Mouse (Mus musculus) liver, embryonic 16.5 days (tissue): ENCODE data around the gene Dll4. TPM values are rescaled to one million over a fixed set of nuclear protein-coding genes. Genes with fewer than 3 reads are reported as not detected.

Experiments
- ATAC-seq: fragments of 200-750 bp; cut with Nextera tagmentation; 2 replicates; pipeline ENCODE4 v1.8.0; 2017; ENCODE audit warnings: low read depth, mild to moderate bottlenecking, moderate number of reproducible peaks, moderate library complexity
- H3K27ac ChIP-seq: fragments of 300-500 bp; sonication (generic); 2 replicates; pipeline ENCODE4 v1.5.1; 2014; ENCODE audit warnings: mild to moderate bottlenecking, low read length
- H3K27me3 ChIP-seq: fragments of 300-500 bp; sonication (generic); 2 replicates; pipeline ENCODE4 v1.6.1; 2014; ENCODE audit warnings: low read depth, low read length, mixed read lengths; ENCODE audit not compliant: control insufficient read depth, insufficient read depth
- H3K36me3 ChIP-seq: fragments of 300-500 bp; sonication (generic); 2 replicates; pipeline ENCODE4 v1.6.1; 2014; ENCODE audit warnings: mild to moderate bottlenecking; ENCODE audit not compliant: control insufficient read depth, insufficient read depth
- H3K4me1 ChIP-seq: fragments of 300-500 bp; sonication (generic); 2 replicates; pipeline ENCODE4 v1.6.1; 2014; ENCODE audit warnings: low read depth, low read length, mixed read lengths; ENCODE audit not compliant: control insufficient read depth
- H3K4me2 ChIP-seq: fragments of 300-500 bp; sonication (generic); 2 replicates; pipeline ENCODE4 v1.6.1; 2014; ENCODE audit warnings: low read depth, low read length, mixed read lengths
- H3K4me3 ChIP-seq: fragments of 300-500 bp; sonication (generic); 2 replicates; pipeline ENCODE4 v1.5.1; 2014; ENCODE audit warnings: low read depth, mild to moderate bottlenecking, low read length
- H3K9ac ChIP-seq: fragments of 300-500 bp; sonication (generic); 2 replicates; pipeline ENCODE4 v1.6.1; 2014; ENCODE audit warnings: low read depth, low read length
- H3K9me3 ChIP-seq: fragments of 300-500 bp; sonication (generic); replicated peaks from 2 replicates; pipeline ENCODE4 v1.6.1; 2016; ENCODE audit warnings: low read length; ENCODE audit not compliant: control insufficient read depth
- WGBS: fragments of 180-500 bp; shearing (Covaris S2); extraction: QIAGEN DNeasy Blood & Tissue Kit; methylation state at CpG from one replicate; pipeline ENCODE4 v1.1.7; 2014; ENCODE audit not compliant: insufficient replicate concordance; 5-methylcytosine and 5-hydroxymethylcytosine counted together
- polyA plus RNA-seq: library from polyadenylated mRNA; unstranded; fragments of >200 nt; fragmentation: Nextera tagmentation; extraction: Ambion mirVana; gene quantifications from 2 replicates; pipeline ENCODE4 v1.2.1, GENCODE M21; 2015

Gene Dll4
- polyA plus RNA-seq, 1 experiment from 2014 or later: 2.1 TPM

DNA sequence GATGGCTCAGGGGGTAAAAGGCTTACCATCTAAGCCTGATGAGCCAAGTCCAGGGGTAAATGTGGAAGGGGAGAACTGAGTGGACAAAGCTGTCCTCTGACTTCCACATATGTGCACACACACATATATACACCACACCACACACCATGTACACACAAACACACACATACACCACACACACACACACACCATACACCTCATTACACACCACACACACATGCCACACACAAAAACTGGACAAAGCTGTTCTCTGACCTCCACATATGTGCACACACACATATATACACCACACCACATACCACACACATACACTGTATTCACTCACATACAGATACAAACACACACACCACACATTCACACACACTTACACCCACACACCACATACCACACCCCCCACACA is 30.7 kb downstream of the Dll4 start:
- 0 out of 2 replicates have a peak, but pooled peaks have one; percentile 22 for ATAC-seq
- Histone ChIP-seq H3K4me1 (no peaks in the 10 kb centered on the region; the same call in 1 of the 2 replicates), H3K27me3 (peaks cover 7% of the 10 kb centered on the region), H3K9ac (no peak overlapping the region), H3K9me3 (no peaks in the 10 kb centered on the region), H3K27ac (no peak overlapping the region), H3K4me3 (no peak overlapping the region), H3K36me3 (no peaks in the 10 kb centered on the region; the same call in 1 of the 2 replicates), H3K4me2 (no peak overlapping the region)

DNA sequence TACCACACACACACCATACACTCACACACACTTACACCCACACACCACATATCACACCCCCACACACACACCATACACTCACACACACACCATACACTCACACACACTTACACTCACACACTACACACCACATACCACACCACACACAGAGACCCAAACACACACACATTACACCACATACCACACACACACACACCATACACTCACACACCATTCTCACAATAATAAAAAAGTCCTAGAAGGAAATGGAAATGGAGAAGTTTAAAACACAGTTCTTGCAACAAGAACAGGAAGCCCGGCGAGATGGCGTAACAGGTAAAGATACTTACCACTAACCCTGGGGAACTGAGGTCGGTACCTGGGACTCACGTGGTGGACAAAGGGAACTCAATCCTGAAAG is 31.2 kb downstream of the Dll4 start:
- ATAC-seq: no peak
- no peak overlapping the region for H3K9ac ChIP-seq
- no peaks in the 10 kb centered on the region for H3K9me3 ChIP-seq
- H3K4me2 ChIP-seq: no peak overlapping the region
- no peak overlapping the region for H3K27ac ChIP-seq
- H3K36me3 ChIP-seq: no peaks in the 10 kb centered on the region; the same call in 1 of the 2 replicates
- H3K27me3 ChIP-seq: 0 out of 2 replicates have a peak, but pooled peaks cover 4% of the 10 kb centered on the region
- H3K4me1 ChIP-seq: no peaks in the 10 kb centered on the region
- 49% methylated on average over 5 of the region's 5 CpGs for WGBS
- H3K4me3 ChIP-seq: no peak overlapping the region

DNA sequence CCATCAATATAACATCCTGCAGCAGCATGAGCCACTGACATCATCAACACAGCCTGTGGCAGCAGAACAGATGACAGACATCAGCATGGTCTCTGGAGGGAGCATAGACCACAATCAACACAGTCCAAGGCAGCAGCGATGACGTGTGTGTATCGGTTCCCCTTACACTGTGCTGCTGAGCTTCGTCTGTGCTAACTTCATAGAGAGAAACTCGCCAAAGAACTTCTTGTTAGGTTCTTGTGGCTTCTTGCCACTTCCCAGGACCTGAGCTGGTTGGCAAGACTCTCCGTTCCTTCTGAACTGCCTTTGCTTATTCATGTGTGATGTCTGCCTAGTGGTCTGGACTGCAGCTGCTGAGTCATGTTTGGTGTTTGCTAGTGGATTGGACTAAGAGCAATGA is 32.7 kb downstream of the Dll4 start:
- Histone ChIP-seq H3K4me1 (no peaks in the 10 kb centered on the region), H3K36me3 (no peaks in the 10 kb centered on the region), H3K27ac (no peak overlapping the region), H3K9ac (no peak overlapping the region), H3K27me3 (no peaks in the 10 kb centered on the region), H3K9me3 (no peaks in the 10 kb centered on the region), H3K4me3 (no peak overlapping the region), H3K4me2 (no peak overlapping the region)
- WGBS: 56% methylated on average over 6 of the region's 6 CpGs
- no peak; the same call in 1 of the 2 replicates for ATAC-seq

DNA sequence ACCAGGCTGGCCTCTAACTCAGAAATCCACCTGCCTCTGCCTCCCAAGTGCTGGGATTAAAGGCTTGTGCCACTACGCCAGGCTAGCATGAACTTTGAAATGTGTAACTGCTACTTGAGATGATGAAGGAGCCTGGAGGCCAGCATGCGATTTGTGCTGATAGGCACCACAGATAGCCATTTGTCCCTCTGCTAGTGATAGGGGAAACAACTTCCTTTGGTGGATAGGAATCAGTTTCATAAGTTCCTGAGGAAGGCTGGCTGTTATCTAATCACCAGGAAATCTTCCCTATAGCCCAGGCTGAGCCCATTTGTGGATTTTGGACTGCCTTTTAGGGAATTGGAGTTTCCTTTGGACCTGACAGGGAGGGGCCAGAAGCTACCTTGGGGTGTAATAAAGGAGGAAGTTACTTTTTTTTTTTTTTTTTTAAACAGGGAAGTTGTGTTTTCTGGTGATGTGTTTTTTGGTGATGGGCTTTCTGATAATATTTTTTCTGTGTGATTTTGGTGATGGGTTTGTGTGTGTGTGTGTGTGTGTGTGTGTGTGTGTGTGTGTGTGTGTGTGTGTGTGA is 34.2 kb downstream of the Dll4 start:
- H3K36me3 ChIP-seq: no peaks in the 10 kb centered on the region
- H3K27ac ChIP-seq: no peak overlapping the region
- H3K9ac ChIP-seq: no peak overlapping the region
- ATAC-seq: no peak
- H3K4me2 ChIP-seq: no peak overlapping the region
- H3K9me3 ChIP-seq: no peaks in the 10 kb centered on the region
- no peaks in the 10 kb centered on the region for H3K4me1 ChIP-seq
- H3K27me3 ChIP-seq: no peaks in the 10 kb centered on the region
- 23% methylated on average over 2 of the region's 2 CpGs for WGBS
- H3K4me3 ChIP-seq: no peak overlapping the region

DNA sequence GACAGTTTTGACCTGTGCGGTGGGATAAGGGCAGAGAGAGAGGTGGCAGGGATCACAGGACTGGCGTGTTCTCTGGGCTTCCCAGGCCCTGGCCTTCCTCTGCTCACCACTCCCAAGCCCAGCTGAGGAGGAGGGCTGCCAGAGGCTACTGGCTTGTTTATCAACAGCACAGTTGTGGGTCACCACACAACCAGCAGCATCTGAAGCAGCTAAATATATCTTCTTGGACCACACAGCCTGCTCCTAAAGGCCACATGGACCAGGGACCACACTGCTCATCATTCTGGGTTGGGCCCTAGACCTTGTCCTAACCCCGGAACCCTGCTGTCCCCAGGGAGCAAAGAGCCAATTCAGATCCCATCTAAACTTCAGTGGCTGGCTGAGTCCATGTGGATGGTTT is 39.4 kb downstream of the Dll4 start:
- 75% methylated on average over 3 of the region's 3 CpGs for WGBS
- no peak for ATAC-seq
- H3K9ac ChIP-seq: no peak overlapping the region
- H3K9me3 ChIP-seq: no peaks in the 10 kb centered on the region
- no peaks in the 10 kb centered on the region for H3K4me1 ChIP-seq
- no peak overlapping the region for H3K4me3 ChIP-seq
- H3K36me3 ChIP-seq: no peaks in the 10 kb centered on the region
- no peak overlapping the region for H3K27ac ChIP-seq
- no peak overlapping the region for H3K4me2 ChIP-seq
- no peaks in the 10 kb centered on the region for H3K27me3 ChIP-seq

DNA sequence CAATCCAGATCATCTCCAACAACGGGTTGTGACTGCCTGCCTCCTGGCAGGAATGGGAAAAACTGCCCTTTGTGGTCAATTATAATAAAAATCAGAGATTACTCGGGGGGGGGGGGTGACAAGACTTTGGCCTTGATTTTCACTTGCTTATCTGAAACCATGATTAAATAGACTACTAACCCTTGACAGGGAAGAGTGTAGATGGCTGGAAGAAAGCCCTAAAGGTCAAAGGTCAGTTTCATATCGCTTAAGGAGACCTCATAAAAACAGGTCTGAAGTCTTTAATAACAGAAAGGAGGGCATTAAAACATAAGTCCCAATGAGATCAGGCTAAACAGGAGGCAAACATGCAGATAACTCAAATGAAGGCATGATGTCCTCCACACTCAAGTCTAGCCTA is 41.8 kb downstream of the Dll4 start:
- no peak overlapping the region for H3K4me3 ChIP-seq
- H3K36me3 ChIP-seq: no peaks in the 10 kb centered on the region
- WGBS: 59% methylated on average over 3 of the region's 3 CpGs
- H3K27ac ChIP-seq: no peak overlapping the region
- no peak overlapping the region for H3K9ac ChIP-seq
- no peak overlapping the region for H3K4me2 ChIP-seq
- H3K9me3 ChIP-seq: no peaks in the 10 kb centered on the region
- H3K27me3 ChIP-seq: no peaks in the 10 kb centered on the region
- ATAC-seq: no peak
- no peaks in the 10 kb centered on the region for H3K4me1 ChIP-seq

DNA sequence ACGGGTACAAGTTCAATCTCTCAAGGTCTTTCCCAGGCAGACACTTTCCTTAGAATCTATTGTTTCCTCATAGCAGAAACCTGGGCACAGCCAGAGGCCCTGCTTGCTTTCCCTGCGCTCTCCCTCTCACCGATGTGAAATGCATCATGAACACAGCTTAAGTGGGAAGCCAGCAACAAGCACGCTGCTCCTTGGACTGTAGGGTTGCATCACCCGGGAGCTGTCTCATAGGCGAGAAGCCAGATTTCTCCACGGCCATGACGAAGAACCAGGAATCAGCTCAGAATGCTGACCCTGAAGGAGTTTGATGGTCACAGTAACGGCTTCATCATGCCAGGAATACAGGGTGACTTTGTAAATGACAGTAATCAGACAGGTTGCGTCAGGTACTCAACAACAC is 44.5 kb downstream of the Dll4 start:
- Histone ChIP-seq H3K9ac (no peak overlapping the region), H3K4me1 (no peaks in the 10 kb centered on the region), H3K27me3 (no peaks in the 10 kb centered on the region), H3K4me3 (no peak overlapping the region), H3K9me3 (no peaks in the 10 kb centered on the region), H3K27ac (no peak overlapping the region), H3K36me3 (peaks cover 5% of the 10 kb centered on the region; the same call in 1 of the 2 replicates), H3K4me2 (no peak overlapping the region)
- no peak for ATAC-seq
- WGBS: 83% methylated on average over 10 of the region's 10 CpGs

DNA sequence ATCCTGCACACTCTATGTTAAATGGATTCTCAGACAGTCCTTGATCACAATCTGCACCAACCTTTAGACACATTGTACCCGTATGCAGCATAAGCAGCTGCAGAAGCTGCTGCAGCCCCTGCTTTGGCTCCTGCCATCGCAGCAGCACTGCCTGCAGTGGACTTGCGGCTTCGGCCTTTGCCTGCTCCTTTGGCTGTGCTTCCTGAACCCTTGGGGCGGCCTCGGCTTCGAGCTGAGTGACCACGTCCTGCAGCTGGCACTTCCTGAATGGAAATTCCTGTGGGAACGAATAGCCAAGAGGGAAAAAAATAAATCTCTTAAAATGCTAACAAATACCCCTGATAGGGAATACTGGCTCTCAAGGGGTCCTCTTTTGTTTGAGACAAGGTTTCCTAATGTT is 51.7 kb downstream of the Dll4 start:
- H3K36me3 ChIP-seq: peaks cover 38% of the 10 kb centered on the region
- H3K9ac ChIP-seq: no peak overlapping the region
- H3K9me3 ChIP-seq: no peaks in the 10 kb centered on the region
- no peak overlapping the region for H3K4me3 ChIP-seq
- H3K27me3 ChIP-seq: no peaks in the 10 kb centered on the region
- ATAC-seq: no peak
- H3K4me2 ChIP-seq: no peak overlapping the region
- no peak overlapping the region for H3K27ac ChIP-seq
- 82% methylated on average over 9 of the region's 9 CpGs for WGBS
- H3K4me1 ChIP-seq: no peaks in the 10 kb centered on the region

DNA sequence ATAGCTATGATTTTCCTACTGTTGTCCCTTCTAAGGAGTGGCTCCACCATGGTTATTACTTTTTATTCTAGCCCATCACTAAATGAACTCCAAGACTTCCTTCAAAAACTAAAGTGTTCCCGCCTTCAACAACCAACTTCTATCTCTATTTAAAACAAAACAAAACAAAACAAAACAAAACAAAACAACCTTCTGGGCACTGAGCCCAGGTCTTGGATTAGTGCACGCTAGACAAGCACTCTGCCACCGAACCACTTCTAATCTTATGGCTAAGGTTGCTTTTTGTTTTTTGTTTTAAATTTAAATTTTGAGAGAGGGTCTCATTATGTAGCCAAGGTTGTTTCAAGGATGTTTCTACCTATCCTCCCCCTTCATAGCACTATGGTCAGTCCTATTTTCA is 52.2 kb downstream of the Dll4 start:
- no peak overlapping the region for H3K27ac ChIP-seq
- 77% methylated on average over 3 of the region's 3 CpGs for WGBS
- no peaks in the 10 kb centered on the region for H3K4me1 ChIP-seq
- no peaks in the 10 kb centered on the region for H3K27me3 ChIP-seq
- no peak for ATAC-seq
- no peak overlapping the region for H3K4me2 ChIP-seq
- H3K9ac ChIP-seq: no peak overlapping the region
- no peaks in the 10 kb centered on the region for H3K9me3 ChIP-seq
- H3K4me3 ChIP-seq: no peak overlapping the region
- H3K36me3 ChIP-seq: peaks cover 38% of the 10 kb centered on the region
